Mouse (Mus musculus) stomach, embryonic 16.5 days (tissue): ENCODE measurements around the gene Ppp2r1b. TPM values are rescaled to one million over a fixed set of nuclear protein-coding genes. Genes with fewer than 3 reads are reported as not detected.
"Not testable (repeated sequence)": the region's sequence is repeated elsewhere in the genome, so short reads cannot be mapped to it uniquely, and the experiment has no call there.

Experiments
- ATAC-seq: fragments of 200-750 bp; cut with Nextera tagmentation; 2 replicates; pipeline ENCODE4 v1.8.0; 2017; ENCODE audit warnings: moderate number of reproducible peaks, moderate TSS enrichment; ENCODE audit not compliant: insufficient read depth, low FRiP score
- H3K27ac ChIP-seq: fragments of 300-500 bp; sonication (generic); 2 replicates; pipeline ENCODE4 v1.5.1; 2014; ENCODE audit warnings: low read length
- H3K27me3 ChIP-seq: fragments of 300-500 bp; sonication (generic); 2 replicates; pipeline ENCODE4 v1.6.1; 2014; ENCODE audit warnings: low read length, control low read depth, mixed read lengths; ENCODE audit not compliant: control insufficient read depth, insufficient read depth
- H3K36me3 ChIP-seq: fragments of 300-500 bp; sonication (generic); 2 replicates; pipeline ENCODE4 v1.6.1; 2014; ENCODE audit warnings: low read length; ENCODE audit not compliant: control insufficient read depth, insufficient read depth
- H3K4me1 ChIP-seq: fragments of 300-500 bp; sonication (generic); 2 replicates; pipeline ENCODE4 v1.6.1; 2014; ENCODE audit warnings: low read length, control low read depth, mixed read lengths; ENCODE audit not compliant: control insufficient read depth, insufficient read depth
- H3K4me2 ChIP-seq: fragments of 300-500 bp; sonication (generic); 2 replicates; pipeline ENCODE4 v1.6.1; 2014; ENCODE audit warnings: low read depth, low read length, mixed read lengths
- H3K4me3 ChIP-seq: fragments of 300-500 bp; sonication (generic); replicated peaks from 2 replicates; pipeline ENCODE4 v1.5.1; 2014; ENCODE audit warnings: mild to moderate bottlenecking, low read length
- H3K9ac ChIP-seq: fragments of 300-500 bp; sonication (generic); 2 replicates; pipeline ENCODE4 v1.6.1; 2014; ENCODE audit warnings: low read length
- H3K9me3 ChIP-seq: fragments of 300-500 bp; sonication (generic); replicated peaks from 2 replicates; pipeline ENCODE4 v1.6.1; 2016; ENCODE audit warnings: low read length, control low read depth; ENCODE audit not compliant: control insufficient read depth
- WGBS: fragments of 180-500 bp; shearing (Covaris S2); extraction: QIAGEN DNeasy Blood & Tissue Kit; methylation state at CpG from one replicate; pipeline ENCODE4 v1.1.7; 2014; 5-methylcytosine and 5-hydroxymethylcytosine counted together
- polyA plus RNA-seq: library from polyadenylated mRNA; unstranded; fragments of >200 nt; fragmentation: Nextera tagmentation; extraction: Ambion mirVana; gene quantifications from 2 replicates; pipeline ENCODE4 v1.2.1, GENCODE M21; 2015

The Ppp2r1b gene
- polyA plus RNA-seq, 1 experiment from 2014 or later: 79.3 TPM

GRCm38 (mm10) chr9:50831514-50831913 lies 13.6 kb upstream of the Ppp2r1b start:
- H3K9me3 ChIP-seq: no peaks in the 10 kb centered on the region
- no peak for ATAC-seq
- peaks cover 10% of the 10 kb centered on the region; the same call in 1 of the 2 replicates for H3K36me3 ChIP-seq
- WGBS: 87% methylated on average over 5 of the region's 5 CpGs
- H3K9ac ChIP-seq: no peak overlapping the region
- H3K4me1 ChIP-seq: no peaks in the 10 kb centered on the region
- no peak overlapping the region for H3K4me2 ChIP-seq
- H3K27me3 ChIP-seq: no peaks in the 10 kb centered on the region
- no peak overlapping the region for H3K27ac ChIP-seq
- H3K4me3 ChIP-seq: no peak overlapping the region

DNA sequence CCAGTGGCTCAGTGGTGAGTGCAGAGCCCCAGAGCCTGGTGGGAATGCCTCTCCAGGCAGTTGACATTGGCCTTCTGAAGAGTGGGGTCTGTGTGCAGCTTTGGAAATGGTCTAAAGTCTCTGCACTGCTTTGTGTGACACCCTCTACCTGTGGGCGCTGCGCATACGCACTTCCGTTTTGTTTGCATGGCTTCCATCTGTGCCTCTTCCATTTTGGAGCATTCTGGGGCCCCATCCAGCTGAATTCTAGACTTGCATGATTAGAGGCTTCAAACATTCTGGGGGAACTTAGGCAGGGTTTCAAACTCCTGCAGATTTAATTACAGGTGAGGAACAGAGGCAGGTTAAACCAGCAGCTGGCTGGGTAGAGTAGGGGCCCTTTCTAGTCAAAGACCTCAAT lies 12.9 kb upstream of the Ppp2r1b start:
- H3K4me2 ChIP-seq: no peak overlapping the region
- no peaks in the 10 kb centered on the region for H3K4me1 ChIP-seq
- H3K9ac ChIP-seq: no peak overlapping the region
- peaks cover 10% of the 10 kb centered on the region; the same call in 1 of the 2 replicates for H3K36me3 ChIP-seq
- 96% methylated on average over 4 of the region's 4 CpGs for WGBS
- no peak for ATAC-seq
- no peaks in the 10 kb centered on the region for H3K27me3 ChIP-seq
- H3K27ac ChIP-seq: no peak overlapping the region
- no peaks in the 10 kb centered on the region for H3K9me3 ChIP-seq
- H3K4me3 ChIP-seq: no peak overlapping the region

DNA sequence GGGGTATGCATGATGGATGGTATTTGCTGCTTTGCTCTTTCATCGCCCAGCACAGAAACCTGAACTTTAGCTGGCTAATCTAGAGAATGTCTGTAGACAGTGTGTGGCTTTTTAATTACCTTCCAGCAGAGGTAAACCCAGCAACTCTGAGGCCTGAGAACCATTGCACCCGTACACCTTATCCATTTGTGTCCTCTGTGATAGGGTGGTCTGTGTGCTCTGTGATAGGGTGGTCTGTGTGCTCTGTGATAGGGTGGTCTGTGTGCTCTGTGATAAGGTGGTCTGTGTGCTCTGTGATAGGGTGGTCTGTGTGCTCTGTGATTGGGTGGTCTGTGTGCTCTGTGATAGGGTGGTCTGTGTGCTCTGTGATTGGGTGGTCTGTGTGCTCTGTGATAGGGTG lies 12.5 kb upstream of the Ppp2r1b start:
- not testable (repeated sequence) for H3K4me1 ChIP-seq, H3K27ac ChIP-seq, H3K9me3 ChIP-seq, H3K36me3 ChIP-seq, H3K4me2 ChIP-seq, ATAC-seq, H3K9ac ChIP-seq, H3K27me3 ChIP-seq, H3K4me3 ChIP-seq
- WGBS: 70% methylated on average over 2 of the region's 2 CpGs

- Histone ChIP-seq H3K4me2 (no peak overlapping the region), H3K27ac (no peak overlapping the region), H3K36me3 (peaks cover 6% of the 10 kb centered on the region; the same call in 1 of the 2 replicates), H3K4me1 (no peaks in the 10 kb centered on the region), H3K4me3 (no peak overlapping the region), H3K27me3 (no peaks in the 10 kb centered on the region), H3K9ac (no peak overlapping the region), H3K9me3 (no peaks in the 10 kb centered on the region)
- ATAC-seq: no peak
- 79% methylated on average over 8 of the region's 8 CpGs for WGBS
Measured at GRCm38 (mm10) chr9:50833786-50834185, 11.3 kb upstream of the Ppp2r1b start.

- Histone ChIP-seq H3K27me3 (no peaks in the 10 kb centered on the region), H3K36me3 (peaks cover 6% of the 10 kb centered on the region; the same call in 1 of the 2 replicates), H3K9me3 (no peaks in the 10 kb centered on the region), H3K4me2 (no peak overlapping the region), H3K4me3 (no peak overlapping the region), H3K9ac (no peak overlapping the region), H3K27ac (no peak overlapping the region), H3K4me1 (no peaks in the 10 kb centered on the region)
- ATAC-seq: no peak
- WGBS: 89% methylated on average over 10 of the region's 10 CpGs
Measured at GRCm38 (mm10) chr9:50835068-50835705, 9.9 kb upstream of the Ppp2r1b start.

GRCm38 (mm10) chr9:50836097-50836496 lies 9.0 kb upstream of the Ppp2r1b start:
- no peak overlapping the region for H3K4me2 ChIP-seq
- H3K4me1 ChIP-seq: no peaks in the 10 kb centered on the region
- 90% methylated on average over 4 of the region's 4 CpGs for WGBS
- peaks cover 6% of the 10 kb centered on the region; the same call in 1 of the 2 replicates for H3K36me3 ChIP-seq
- H3K9ac ChIP-seq: no peak overlapping the region
- no peak for ATAC-seq
- H3K9me3 ChIP-seq: no peaks in the 10 kb centered on the region
- H3K27ac ChIP-seq: no peak overlapping the region
- H3K4me3 ChIP-seq: no peak overlapping the region
- H3K27me3 ChIP-seq: no peaks in the 10 kb centered on the region

GRCm38 (mm10) chr9:50841079-50841789 lies 3.9 kb upstream of the Ppp2r1b start:
- ATAC-seq: no peak
- Histone ChIP-seq H3K9ac (no peak overlapping the region), H3K27me3 (no peaks in the 10 kb centered on the region), H3K9me3 (no peaks in the 10 kb centered on the region), H3K4me3 (no peak overlapping the region), H3K36me3 (peaks cover 6% of the 10 kb centered on the region; the same call in 1 of the 2 replicates), H3K4me2 (no peak overlapping the region), H3K27ac (no peak overlapping the region), H3K4me1 (no peaks in the 10 kb centered on the region)
- 79% methylated on average over 13 of the region's 13 CpGs for WGBS

- H3K27ac ChIP-seq: no peak overlapping the region
- no peak overlapping the region for H3K4me2 ChIP-seq
- WGBS: 76% methylated on average over 9 of the region's 9 CpGs
- no peaks in the 10 kb centered on the region for H3K27me3 ChIP-seq
- H3K4me1 ChIP-seq: peaks cover 18% of the 10 kb centered on the region
- H3K4me3 ChIP-seq: no peak overlapping the region
- ATAC-seq: no peak
- H3K36me3 ChIP-seq: peaks cover 6% of the 10 kb centered on the region; the same call in 1 of the 2 replicates
- no peak overlapping the region for H3K9ac ChIP-seq
- H3K9me3 ChIP-seq: no peaks in the 10 kb centered on the region
Measured at GRCm38 (mm10) chr9:50845547-50845946, 446 bp downstream of the Ppp2r1b start.

- Histone ChIP-seq H3K4me2 (no peak overlapping the region), H3K4me3 (no peak overlapping the region), H3K9me3 (no peaks in the 10 kb centered on the region), H3K27me3 (no peaks in the 10 kb centered on the region), H3K36me3 (peaks cover 6% of the 10 kb centered on the region; the same call in 1 of the 2 replicates), H3K4me1 (peaks cover 19% of the 10 kb centered on the region), H3K27ac (0 out of 2 replicates have a peak overlapping the region, but pooled peaks have one; percentile 12), H3K9ac (no peak overlapping the region)
- 78% methylated on average over 6 of the region's 6 CpGs for WGBS
- ATAC-seq: no peak
Measured at GRCm38 (mm10) chr9:50847133-50847532, 2.0 kb downstream of the Ppp2r1b start.
